Mouse (Mus musculus) G1E-ER4 (cell line): Measurements from ENCODE around the gene Gata2. TPM values are rescaled to one million over a fixed set of nuclear protein-coding genes. Genes with fewer than 3 reads are reported as not detected.

Source experiments
- GATA1 ChIP-seq: IDR thresholded peaks from one replicate; pipeline ENCODE4 v1.8.0; 2012; ENCODE audit warnings: low read length, inconsistent platforms
- polyA plus RNA-seq: library from polyadenylated mRNA; stranded (reverse); fragments of >175 nt; gene quantifications from 2 replicates; pipeline ENCODE4 v1.2.3, GENCODE M21; 2012

Gene Gata2
- polyA plus RNA-seq, 1 experiment = 2,306 TPM

DNA sequence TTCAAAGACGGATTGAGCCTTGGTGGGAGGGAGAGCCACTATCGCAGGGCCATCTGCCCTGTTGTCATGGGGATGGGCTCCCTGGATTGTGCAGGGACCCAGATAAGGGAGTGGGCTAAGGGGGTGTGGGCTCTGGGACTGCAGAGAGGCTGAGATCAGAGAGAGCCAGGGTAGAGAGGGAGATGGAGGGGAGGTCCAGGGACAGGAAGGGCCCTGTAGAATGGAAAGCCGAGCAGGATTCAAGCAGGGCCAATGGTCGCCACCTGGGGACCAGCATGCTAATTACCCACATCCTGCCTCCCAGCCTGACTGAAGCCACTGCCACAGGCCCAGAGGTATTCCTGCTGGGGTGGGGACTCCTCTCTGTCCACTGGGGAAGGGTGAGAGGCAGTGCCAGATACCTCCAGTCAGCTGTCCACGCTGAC lies 32.9 kb downstream of the Gata2 start:
- peak; percentile 18 for TF ChIP-seq GATA1

DNA sequence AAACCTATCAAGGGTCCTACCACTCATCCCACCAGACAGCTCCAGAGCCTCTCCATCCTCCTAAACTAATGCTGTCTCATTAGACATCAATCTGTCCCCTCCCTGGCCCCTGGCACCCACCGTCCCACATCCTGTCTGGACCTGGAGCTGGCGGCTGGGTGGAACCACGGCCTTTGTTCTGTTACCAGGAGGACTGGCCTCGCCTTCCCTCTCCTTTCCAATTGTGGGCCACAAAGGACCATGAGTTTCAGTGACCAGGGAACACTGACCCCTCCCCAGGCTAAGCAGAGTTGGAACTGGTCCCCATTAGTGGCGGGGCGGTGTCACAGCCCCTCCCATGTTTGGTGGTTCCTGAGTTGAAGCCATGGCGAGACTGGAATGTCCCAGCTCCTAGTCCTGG lies 33.8 kb downstream of the Gata2 start:
- no peak for TF ChIP-seq GATA1

DNA sequence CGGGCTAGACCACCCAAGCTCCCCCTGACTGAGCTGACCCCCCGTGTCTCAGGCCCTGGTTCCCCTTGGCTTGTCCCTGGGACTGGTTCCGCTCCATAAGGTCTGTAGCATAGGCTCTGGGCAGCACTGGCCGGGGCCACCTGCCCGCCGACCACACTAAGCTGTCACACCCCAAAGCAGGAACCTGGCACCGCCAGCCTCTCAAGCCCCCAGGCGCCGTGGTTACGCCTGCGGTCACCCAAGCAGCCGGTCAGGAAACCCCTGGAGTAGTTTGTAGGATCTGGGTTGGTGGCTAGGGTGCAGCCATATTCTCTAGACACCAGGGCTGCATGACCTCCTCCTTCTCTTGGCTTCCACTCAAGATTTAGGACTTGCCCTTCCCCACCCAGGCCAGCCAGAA lies 35.5 kb downstream of the Gata2 start:
- no peak for TF ChIP-seq GATA1

DNA sequence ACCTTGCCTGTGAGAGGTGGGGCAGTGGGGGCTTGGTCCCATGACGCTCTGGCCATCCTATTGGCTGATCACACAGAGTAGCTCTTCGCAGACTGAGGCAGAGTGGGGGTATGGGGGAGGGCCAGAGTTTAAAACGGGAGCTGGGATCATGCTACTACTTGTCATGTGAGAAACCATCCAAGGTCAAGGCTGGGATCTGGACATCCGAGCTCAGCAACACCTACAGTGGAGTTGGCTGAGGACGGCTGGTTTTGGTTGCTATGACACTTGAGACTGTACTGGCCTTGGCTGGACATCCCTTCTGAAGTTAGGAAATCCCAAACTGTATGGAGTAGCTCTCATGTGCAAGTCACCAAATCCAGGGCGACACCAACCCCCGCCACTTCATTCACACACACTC lies 38.1 kb downstream of the Gata2 start:
- TF ChIP-seq GATA1 = no peak

DNA sequence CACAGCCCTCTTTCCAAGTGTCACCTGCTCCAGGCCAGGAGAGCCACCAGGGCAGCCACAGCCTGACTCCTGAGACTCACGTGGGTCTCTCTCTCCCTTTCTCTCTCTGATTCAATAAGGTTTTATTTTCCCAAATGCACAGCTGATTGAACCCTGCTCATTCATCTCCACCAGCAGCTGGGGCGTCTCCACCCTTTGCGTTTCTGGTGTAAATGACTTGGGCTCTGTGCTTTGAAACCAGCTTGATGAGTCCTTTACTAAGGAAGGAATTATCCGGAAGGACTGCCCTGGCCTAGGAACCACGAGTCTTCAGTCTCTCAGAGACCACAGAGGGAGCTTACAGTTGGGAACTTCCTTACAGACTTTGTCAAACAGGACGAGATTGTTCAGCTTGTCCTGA lies 38.5 kb downstream of the Gata2 start:
- no peak for TF ChIP-seq GATA1

DNA sequence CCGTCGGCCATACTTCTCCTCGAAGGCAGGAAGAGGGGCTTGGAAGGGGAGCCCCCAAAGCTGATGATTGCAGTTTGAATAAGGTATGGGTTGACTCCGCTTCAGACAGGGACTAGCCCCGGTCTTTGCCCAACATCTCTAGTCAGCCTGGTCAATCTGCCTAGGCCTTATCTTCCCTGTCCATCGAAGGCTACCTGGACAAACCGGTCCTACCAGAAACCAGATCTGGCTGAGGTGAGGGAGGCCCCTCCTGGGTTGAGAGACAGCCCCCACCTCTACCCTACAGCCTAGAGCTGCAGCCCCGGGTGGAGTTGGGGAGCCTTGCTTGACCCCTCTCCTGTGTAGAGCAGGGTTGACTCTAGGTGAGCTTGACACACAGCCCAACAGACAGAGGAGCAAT lies 40.3 kb downstream of the Gata2 start:
- no peak for TF ChIP-seq GATA1

DNA sequence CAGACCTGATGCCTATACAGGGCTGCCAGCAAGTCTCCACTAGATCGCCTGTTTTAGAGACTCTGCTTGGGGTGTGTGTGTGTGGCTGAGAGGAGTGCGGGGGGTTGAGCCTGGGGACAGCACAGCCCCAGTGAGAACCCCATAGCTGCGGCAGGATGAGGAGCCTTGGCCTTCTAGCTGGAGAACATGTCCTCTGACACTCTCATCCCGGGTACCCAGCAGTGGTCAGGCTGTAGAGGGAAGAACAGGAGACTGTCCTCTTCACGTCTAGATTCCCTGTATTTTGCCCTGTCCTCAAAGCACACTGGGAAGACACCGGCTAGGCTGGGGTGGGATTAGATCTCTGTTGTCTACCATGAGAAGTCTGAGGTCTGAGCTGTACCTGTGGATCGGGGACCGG lies 41.8 kb downstream of the Gata2 start:
- no peak for TF ChIP-seq GATA1

DNA sequence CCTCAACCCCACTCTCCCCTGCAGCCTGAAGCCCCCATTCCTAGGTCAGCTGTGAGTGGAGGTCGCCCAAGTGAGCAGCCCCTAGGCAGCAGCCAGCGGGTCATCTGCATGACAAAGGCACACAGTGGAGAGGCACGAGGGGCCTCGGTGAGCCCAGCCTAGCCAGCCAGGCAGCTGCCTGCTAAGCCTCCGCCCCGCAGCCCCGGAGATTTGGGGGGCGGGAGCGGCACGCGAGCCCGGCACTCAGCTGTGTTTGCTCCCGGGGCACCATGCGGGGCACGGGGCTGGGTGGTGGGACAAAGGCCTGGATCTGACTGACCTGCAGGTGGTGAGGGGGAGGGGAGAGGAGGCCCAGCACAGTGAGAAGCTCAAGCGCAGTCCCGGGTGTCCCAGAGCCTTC lies 42.3 kb downstream of the Gata2 start:
- no peak for TF ChIP-seq GATA1

DNA sequence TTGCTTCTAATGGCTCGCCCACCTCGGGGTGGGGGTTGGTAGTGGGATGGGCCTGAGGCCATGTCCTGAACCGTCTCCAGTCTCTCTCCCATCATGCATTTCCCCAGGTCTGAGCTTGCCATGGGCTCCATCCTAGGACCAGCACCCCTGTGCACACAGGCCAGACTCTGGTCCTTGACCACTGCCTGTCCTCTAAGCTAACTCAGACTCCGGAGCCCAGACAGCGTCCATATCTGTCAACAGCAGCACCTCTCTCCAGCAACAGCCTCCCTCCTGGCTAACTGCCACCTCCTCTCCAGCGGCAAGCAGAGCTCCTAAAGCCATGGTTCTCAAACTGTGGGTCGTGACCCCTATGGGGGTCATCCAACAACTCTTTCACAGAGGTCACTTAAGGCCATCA lies 42.8 kb downstream of the Gata2 start:
- TF ChIP-seq GATA1 = no peak

DNA sequence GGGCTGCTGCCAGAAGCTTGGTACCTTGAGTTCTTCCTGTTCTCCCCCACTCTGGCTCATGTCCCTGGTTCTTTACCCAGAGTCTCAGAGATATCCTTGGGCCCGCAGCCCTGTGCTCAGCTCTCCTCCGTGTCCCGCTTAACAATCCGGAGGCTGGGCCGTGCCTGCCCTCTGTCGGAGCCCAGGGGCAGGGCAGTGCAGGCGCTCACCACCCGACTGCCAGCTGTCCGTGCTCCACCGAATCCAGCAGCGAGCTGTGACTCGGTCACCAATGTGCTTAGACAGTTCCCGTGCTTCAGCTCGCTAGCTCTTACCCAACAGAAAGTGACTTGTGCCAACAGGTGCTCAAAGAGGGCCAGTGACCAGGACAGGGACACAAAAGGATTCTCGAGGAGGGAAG lies 48.9 kb downstream of the Gata2 start:
- TF ChIP-seq GATA1 = no peak

DNA sequence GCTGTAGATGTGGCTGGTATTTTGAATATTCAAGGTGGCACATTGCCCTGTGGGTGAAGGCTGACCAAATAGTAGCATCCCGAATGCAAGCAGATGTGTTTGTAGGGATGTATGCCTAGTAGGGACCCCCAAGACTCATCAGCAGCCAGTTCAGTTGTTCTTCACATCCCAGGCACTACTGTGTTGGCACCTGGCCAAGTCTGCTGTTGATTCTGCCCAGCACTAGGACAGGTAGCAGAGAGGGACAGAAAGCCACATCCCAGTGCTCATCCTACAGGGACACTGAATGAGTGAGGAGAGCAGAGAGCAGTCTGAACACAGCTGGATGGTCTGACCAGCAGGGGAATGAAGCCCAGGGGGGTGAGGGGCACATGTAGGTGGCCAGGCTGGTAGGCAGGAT lies 55.5 kb downstream of the Gata2 start:
- TF ChIP-seq GATA1 = no peak

DNA sequence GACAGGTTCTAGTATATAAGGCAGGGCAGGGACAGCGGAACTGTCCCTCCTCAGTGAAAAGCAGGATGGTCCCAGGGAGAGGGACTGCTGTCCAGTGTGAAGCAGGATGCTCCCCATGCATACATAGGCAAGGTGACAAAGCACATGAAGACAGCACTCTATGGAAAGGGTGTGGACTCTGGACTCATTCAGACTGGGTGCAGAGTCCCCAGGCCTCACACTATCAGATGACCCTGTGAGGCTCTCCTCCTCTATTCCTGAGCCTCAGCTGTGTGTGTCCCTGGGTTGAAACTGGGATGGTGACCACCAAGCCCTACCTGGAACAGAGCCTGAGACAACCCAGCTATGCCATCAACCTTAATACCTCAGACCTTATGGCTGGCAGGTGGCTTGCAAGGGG lies 57.7 kb downstream of the Gata2 start:
- no peak for TF ChIP-seq GATA1

DNA sequence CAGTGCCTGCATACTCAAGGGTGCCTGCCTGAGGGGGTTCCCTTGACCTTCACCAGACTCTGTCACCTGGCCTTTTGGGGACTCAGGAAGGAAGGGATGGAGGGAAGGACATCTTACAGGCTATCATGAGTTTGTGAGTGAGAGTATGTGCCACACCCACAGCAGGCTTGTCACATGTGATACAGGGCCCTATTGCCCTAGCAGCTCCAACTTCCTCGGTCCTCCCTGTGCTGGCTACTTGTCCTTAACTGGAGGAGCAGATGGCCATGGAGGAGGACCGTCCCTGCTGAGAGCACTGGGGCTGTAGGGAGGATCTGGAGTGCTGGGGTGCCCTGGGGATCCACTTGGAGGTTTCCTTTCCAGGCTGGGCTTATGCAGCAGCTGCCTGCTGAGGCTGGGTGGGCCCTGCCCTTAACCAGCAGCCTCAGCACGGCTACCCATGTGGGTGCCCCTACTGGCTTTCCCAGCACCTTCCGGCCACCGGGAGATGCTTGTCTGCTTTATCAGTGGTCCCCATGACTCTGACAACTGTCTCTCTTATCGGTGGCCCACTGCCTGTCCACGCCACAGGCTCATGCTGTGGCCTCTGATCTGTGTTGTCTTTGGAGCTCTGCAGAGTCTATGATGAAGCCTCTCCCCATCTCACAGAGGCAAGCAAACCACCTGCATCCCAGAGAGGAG lies 58.2 kb downstream of the Gata2 start:
- TF ChIP-seq GATA1 = peak; percentile 98

DNA sequence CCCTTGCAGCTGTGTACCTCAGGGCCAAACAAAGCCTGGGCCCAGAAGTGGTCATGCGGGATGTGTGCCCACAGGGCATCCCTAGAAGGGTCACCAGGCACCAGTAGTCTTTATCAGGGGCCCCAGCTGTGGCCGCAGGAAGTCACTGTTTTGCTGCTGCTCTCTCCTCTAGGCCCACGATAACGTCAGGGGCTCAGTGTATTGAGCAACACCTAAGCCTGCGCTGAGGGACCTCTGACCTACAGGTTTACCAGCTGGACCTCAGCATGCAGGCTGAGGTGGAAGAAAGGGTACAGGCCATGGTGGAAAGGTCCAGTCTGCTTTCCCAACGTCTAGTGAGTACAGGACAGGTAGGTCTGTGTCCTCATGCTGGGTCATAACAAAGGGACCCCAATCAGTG lies 60.4 kb downstream of the Gata2 start:
- peak; percentile 46 for TF ChIP-seq GATA1

DNA sequence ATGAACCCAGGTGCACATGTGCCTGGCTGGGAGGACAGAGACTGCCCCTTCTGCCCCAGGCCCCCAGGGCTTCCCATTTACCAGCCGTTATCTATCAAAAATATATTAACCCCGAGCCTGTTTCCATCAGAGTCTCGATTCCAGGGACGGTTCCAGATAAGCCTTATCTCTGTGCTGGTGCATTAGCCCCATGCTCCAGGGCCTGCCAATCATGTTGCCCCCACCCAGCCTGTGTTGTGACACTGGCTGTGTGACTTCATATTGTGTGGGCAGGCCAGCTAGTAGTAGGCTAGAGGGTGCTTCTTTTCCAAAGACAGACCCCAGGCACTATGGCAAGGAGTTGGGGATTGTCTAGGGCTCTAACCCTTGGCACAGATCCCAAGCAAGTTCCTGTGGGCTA lies 61.7 kb downstream of the Gata2 start:
- peak; percentile 67 for TF ChIP-seq GATA1

Other genes with a start within 250 kb of the Gata2 start
- gene H1fx, start 212.3 kb upstream of the Gata2 start, polyA plus RNA-seq = not detected in 2 replicates
- 99.5 and 147 TPM in 2 replicates for gene Rab7, start 148.6 kb upstream of the Gata2 start, polyA plus RNA-seq
- 39.1 and 45.3 TPM in 2 replicates for gene Rpn1, start 109.4 kb upstream of the Gata2 start, polyA plus RNA-seq
- gene Dnajb8, start 28.4 kb downstream of the Gata2 start, polyA plus RNA-seq = not detected in 2 replicates